Mouse (Mus musculus): ENCODE measurements around the gene Lamb1. TPM values are rescaled to one million over a fixed set of nuclear protein-coding genes. Genes with fewer than 3 reads are reported as not detected.

The Lamb1 gene
- polyA plus RNA-seq, 1 experiment = 14.0 TPM

- Histone ChIP-seq H3K36me3 (ENCODE audit: control insufficient read depth, insufficient read depth, low read length) (peaks cover 9% of the 10 kb centered on the region; the same call in 1 of the 2 replicates), H3K27me3 (ENCODE audit: control insufficient read depth, insufficient read depth, low read length) (no peaks in the 10 kb centered on the region), H3K4me1 (replicated peaks; ENCODE audit: control insufficient read depth, insufficient read depth, low read length) (no peaks in the 10 kb centered on the region), H3K4me3 (ENCODE audit: control insufficient read depth, insufficient read depth, low read length) (peak within 1 kb of the TSS; percentile 61), H3K27ac (ENCODE audit: control insufficient read depth, insufficient read depth, low read length) (no peak within 1 kb of the TSS)
- peak; percentile 65 for TF ChIP-seq POLR2A (IDR thresholded peaks at IDR 0.05; ENCODE audit: control insufficient read depth, extremely low read depth, insufficient read depth, low read length, poor library complexity)
- no peak for TF ChIP-seq CTCF (IDR thresholded peaks at IDR 0.05; ENCODE audit: borderline replicate concordance, control insufficient read depth, extremely low read depth, insufficient read depth, low read length, poor library complexity)
- DNase-seq = peak; percentile 97
- 6% methylated on average over 63 of the region's 66 CpGs for whole genome bisulfite sequencing
These were observed 86.2 kb downstream of the Lamb1 start, which contains the start of gene Dld for GRCm38 (mm10) chr12:31350944-31351928. Gene Dld, minus strand, starts transcription at chr12:31351453.

- 84% methylated on average over 3 of the region's 3 CpGs for WGBS
- Histone ChIP-seq H3K36me3 (ENCODE audit: control insufficient read depth, insufficient read depth, low read length) (no peaks in the 10 kb centered on the region), H3K27me3 (ENCODE audit: control insufficient read depth, insufficient read depth, low read length) (no peaks in the 10 kb centered on the region), H3K4me3 (ENCODE audit: control insufficient read depth, insufficient read depth, low read length) (no peak overlapping the region), H3K4me1 (replicated peaks; ENCODE audit: control insufficient read depth, insufficient read depth, low read length) (no peaks in the 10 kb centered on the region; the same call in 1 of the 2 replicates), H3K27ac (ENCODE audit: control insufficient read depth, insufficient read depth, low read length) (no peak overlapping the region)
- no peak for TF ChIP-seq CTCF (IDR thresholded peaks at IDR 0.05; ENCODE audit: borderline replicate concordance, control insufficient read depth, extremely low read depth, insufficient read depth, low read length, poor library complexity)
- no peak for TF ChIP-seq POLR2A (IDR thresholded peaks at IDR 0.05; ENCODE audit: control insufficient read depth, extremely low read depth, insufficient read depth, low read length, poor library complexity)
- DNase-seq = no peak
These were observed 101.4 kb downstream of the Lamb1 start for GRCm38 (mm10) chr12:31366428-31366827.

DNA sequence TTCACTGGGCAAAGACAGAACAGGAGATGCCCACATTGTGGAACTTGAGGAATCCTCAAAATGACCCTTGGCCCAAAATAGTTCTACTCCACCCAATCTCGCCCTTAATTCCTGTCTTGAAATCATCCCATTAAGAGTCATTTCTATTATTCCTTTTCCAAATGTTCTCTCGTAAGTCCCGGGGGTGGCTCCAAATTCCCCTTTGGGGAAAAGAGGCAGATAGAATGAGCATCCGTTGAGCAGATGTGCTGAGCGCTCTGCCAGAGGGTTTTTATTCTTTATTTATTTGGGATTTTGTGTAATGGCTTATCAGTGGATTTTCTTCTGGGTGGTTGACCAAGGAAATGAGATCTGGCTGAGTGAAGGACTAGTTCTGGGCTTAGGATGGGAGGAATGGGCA, 102.7 kb downstream of the Lamb1 start:
- Histone ChIP-seq H3K27ac (ENCODE audit: control insufficient read depth, insufficient read depth, low read length) (no peak overlapping the region), H3K4me3 (ENCODE audit: control insufficient read depth, insufficient read depth, low read length) (no peak overlapping the region), H3K36me3 (ENCODE audit: control insufficient read depth, insufficient read depth, low read length) (no peaks in the 10 kb centered on the region), H3K27me3 (ENCODE audit: control insufficient read depth, insufficient read depth, low read length) (no peaks in the 10 kb centered on the region), H3K4me1 (replicated peaks; ENCODE audit: control insufficient read depth, insufficient read depth, low read length) (no peaks in the 10 kb centered on the region; the same call in 1 of the 2 replicates)
- DNase-seq = no peak
- WGBS = 94% methylated on average over 5 of the region's 5 CpGs
- TF ChIP-seq CTCF (IDR thresholded peaks at IDR 0.05; ENCODE audit: borderline replicate concordance, control insufficient read depth, extremely low read depth, insufficient read depth, low read length, poor library complexity) = no peak
- no peak for TF ChIP-seq POLR2A (IDR thresholded peaks at IDR 0.05; ENCODE audit: control insufficient read depth, extremely low read depth, insufficient read depth, low read length, poor library complexity)

DNA sequence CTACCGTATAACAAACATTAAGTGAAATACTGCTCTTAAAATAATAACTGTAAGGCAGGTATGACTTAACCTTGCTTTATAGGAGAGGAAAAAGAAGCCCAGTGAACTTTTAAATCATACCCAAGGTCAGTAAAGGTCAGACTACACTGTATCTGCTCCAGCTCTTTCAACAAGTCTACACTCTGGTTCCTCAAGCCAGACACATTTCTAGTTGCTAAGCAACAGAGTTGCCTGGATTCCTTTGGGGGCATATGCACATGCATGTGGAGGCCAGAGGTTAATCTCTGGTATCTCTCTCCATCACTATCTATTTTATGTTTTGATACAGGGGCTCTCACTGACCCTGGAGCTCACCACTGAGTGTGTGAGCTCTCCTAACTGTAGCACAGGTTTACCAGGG, 104.1 kb downstream of the Lamb1 start:
- no peak for TF ChIP-seq POLR2A (IDR thresholded peaks at IDR 0.05; ENCODE audit: control insufficient read depth, extremely low read depth, insufficient read depth, low read length, poor library complexity)
- no peak for TF ChIP-seq CTCF (IDR thresholded peaks at IDR 0.05; ENCODE audit: borderline replicate concordance, control insufficient read depth, extremely low read depth, insufficient read depth, low read length, poor library complexity)
- no peaks in the 10 kb centered on the region; the same call in 1 of the 2 replicates for H3K4me1 ChIP-seq (replicated peaks; ENCODE audit: control insufficient read depth, insufficient read depth, low read length)
- no peak overlapping the region for H3K4me3 ChIP-seq (ENCODE audit: control insufficient read depth, insufficient read depth, low read length)
- WGBS = 98% methylated on average over 1 of the region's 1 CpGs
- no peaks in the 10 kb centered on the region for H3K27me3 ChIP-seq (ENCODE audit: control insufficient read depth, insufficient read depth, low read length)
- DNase-seq = no peak
- no peak overlapping the region for H3K27ac ChIP-seq (ENCODE audit: control insufficient read depth, insufficient read depth, low read length)
- H3K36me3 ChIP-seq (ENCODE audit: control insufficient read depth, insufficient read depth, low read length) = no peaks in the 10 kb centered on the region

- 70% methylated on average over 7 of the region's 7 CpGs for WGBS
- TF ChIP-seq CTCF (IDR thresholded peaks at IDR 0.05; ENCODE audit: borderline replicate concordance, control insufficient read depth, extremely low read depth, insufficient read depth, low read length, poor library complexity) (no peak), POLR2A (IDR thresholded peaks at IDR 0.05; ENCODE audit: control insufficient read depth, extremely low read depth, insufficient read depth, low read length, poor library complexity) (no peak)
- H3K4me3 ChIP-seq (ENCODE audit: control insufficient read depth, insufficient read depth, low read length) = no peak overlapping the region
- H3K36me3 ChIP-seq (ENCODE audit: control insufficient read depth, insufficient read depth, low read length) = no peaks in the 10 kb centered on the region
- DNase-seq = no peak
- no peak overlapping the region for H3K27ac ChIP-seq (ENCODE audit: control insufficient read depth, insufficient read depth, low read length)
- H3K4me1 ChIP-seq (replicated peaks; ENCODE audit: control insufficient read depth, insufficient read depth, low read length) = no peaks in the 10 kb centered on the region; the same call in 1 of the 2 replicates
- no peaks in the 10 kb centered on the region for H3K27me3 ChIP-seq (ENCODE audit: control insufficient read depth, insufficient read depth, low read length)
These were observed 104.6 kb downstream of the Lamb1 start for GRCm38 (mm10) chr12:31369656-31370055.

DNA sequence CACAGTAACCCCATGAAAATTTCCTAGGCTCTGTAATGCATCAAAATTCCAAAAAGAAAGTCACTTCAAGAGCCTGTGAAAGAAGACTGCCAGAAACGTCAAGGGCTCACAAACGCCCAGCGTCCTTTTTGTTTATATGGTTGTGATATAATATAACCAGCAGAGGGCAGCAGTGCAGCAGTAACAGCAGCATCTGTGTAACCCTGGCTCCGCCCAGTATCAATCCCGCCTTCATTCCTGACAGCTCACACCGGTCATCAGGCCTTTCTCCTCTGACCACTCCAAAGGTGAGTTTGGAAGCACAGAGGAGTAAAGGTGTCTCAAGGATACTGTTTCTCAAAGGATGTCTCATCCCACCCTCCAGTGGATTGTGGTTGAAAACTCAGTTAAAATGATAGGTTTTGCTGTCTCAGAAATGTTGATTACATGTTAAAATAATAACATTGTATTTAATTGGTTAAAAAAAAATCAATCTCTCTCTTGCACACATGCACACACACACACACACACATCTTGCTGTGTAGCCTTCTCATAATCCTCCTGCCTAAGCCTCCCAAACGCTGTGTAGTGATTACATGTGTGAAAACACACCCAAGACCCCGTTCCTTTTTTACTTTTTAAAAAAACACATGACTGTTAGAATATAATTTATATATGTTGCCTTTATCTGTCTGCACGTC, 109.7 kb downstream of the Lamb1 start:
- 38% methylated on average over 9 of the region's 9 CpGs for WGBS
- DNase-seq = peak; percentile 34
- H3K4me3 ChIP-seq (ENCODE audit: control insufficient read depth, insufficient read depth, low read length) = no peak overlapping the region
- H3K27me3 ChIP-seq (ENCODE audit: control insufficient read depth, insufficient read depth, low read length) = no peaks in the 10 kb centered on the region
- no peaks in the 10 kb centered on the region for H3K4me1 ChIP-seq (replicated peaks; ENCODE audit: control insufficient read depth, insufficient read depth, low read length)
- TF ChIP-seq POLR2A (IDR thresholded peaks at IDR 0.05; ENCODE audit: control insufficient read depth, extremely low read depth, insufficient read depth, low read length, poor library complexity) (no peak), CTCF (IDR thresholded peaks at IDR 0.05; ENCODE audit: borderline replicate concordance, control insufficient read depth, extremely low read depth, insufficient read depth, low read length, poor library complexity) (peak; percentile 53; the same call in 1 of the 2 replicates)
- H3K36me3 ChIP-seq (ENCODE audit: control insufficient read depth, insufficient read depth, low read length) = no peaks in the 10 kb centered on the region
- H3K27ac ChIP-seq (ENCODE audit: control insufficient read depth, insufficient read depth, low read length) = no peak overlapping the region

Measured in thymus, adult 2 months (tissue).